Mouse (Mus musculus): Measurements from ENCODE around the gene Slc35d1.

Slc35d1 gene

DNA sequence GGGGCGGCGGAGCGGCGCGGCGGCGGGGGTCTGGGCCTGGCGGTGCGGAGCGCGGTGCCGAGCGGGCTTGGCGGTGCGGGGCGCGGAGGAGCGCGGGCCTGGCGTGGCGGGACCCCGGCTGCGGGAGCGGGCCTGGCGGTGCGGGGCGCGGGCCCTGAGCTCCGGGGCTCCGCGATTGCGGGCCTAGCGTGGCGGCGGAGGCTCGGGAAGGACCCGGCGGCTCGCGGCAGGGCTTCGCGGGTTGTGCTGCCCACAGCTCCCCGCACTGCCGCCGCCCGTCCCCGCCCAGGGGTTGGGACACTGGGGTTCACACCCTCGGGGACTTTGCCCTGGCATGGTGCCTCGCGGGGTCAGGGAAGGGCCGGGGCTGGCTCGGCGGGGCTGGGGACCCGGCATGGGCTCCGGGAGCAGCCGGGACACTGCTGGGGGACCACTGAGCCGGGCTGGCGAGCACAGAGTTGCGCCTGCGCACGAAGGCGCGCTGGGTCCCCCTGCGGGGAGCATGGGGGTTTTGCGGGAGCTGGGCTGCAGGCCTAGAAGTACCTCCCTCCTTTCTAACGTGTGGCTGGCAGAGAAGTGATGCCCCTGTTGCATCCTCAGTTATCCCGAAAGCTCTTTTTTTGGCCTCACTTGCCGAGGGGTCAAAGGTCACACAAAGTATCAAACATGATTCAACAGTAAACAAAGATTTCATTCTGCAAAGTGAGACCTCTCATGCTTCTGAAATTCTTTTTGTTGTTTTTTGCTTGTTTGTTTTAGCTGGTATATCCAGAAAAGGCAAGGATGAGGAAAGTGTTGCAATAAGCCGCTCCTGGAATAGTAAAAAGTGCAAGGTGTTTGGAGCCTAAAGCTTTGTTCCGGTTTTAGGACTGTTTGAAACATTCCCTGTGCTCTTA, at the start of gene Slc35d1:
Slc35d1 (minus strand) TSS at position 240 of the 896 bp plus-strand sequence.
- DNase-seq (ENCODE audit: low spot score), result no peak

DNA sequence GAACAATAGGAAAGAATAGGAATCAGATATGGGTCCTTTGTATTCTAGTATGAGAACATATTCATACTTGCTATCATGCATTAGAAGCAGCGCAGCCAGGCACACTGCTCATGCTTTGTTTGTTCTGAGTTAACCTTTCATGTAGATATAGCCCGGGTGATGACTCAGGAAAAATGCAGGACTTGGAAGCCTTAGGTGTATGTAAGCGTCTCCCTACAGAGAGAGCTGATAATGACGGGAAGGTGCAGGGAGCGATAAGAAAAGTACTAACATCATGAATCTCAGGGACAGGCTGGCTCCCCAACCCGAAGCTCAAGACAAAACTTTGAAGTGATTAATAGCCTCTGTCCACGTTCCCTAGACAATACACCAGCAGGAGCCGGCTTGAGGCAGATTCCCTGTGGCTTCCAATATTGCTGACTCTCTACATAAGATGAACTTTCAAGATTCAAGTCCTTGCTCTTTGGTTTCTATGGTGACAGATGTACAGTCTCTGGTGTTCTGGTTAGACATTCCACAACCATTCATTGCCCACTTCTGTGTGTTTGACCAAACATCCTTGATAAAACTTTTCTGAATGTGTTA, 48.9 kb upstream of the Slc35d1 start:
- no peak for DNase-seq (ENCODE audit: low spot score)

GRCm38 (mm10) chr4:103263378-103263777, 48.4 kb upstream of the Slc35d1 start:
- DNase-seq (ENCODE audit: low spot score), result no peak

DNA sequence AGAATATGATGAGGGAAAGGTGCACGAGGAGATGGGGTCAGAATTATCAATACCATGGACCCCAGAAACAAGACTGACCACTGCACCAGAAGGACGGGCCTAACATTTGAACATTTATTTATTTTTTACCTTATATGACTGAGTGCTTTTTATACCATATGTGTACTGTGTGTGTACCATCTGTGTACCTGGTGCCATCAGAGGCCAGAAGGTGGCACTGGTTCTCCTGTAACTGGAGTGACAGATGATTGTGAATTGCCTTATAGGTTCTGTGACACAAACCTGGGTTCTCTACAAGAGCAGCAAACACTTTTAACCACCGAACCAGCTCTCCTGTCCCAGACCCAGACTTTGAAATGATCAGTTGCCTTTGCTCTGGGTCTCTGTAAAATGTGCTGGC, 43.9 kb upstream of the Slc35d1 start:
- DNase-seq (ENCODE audit: low spot score), result no peak

DNA sequence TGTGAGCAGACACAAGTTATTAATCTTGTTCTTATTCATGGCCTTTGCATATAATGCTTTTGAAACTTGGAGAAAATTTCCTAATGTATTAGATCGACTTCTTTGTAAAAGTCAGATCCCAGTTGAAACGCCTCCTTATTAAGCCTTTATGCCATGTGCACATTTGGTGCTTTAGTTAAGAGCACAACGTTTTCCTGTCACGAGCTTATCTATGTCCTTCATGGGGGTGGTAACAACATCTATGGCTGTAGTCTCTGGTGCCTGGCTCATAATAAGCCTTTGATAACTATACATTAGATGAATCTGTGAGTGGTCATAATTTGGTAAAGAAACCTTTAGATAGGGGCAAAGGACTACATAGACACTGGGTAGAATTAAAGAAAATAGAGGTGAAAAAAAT, 38.9 kb upstream of the Slc35d1 start:
- no peak for DNase-seq (ENCODE audit: low spot score)

GRCm38 (mm10) chr4:103249436-103250085, 34.6 kb upstream of the Slc35d1 start:
- no peak for DNase-seq (ENCODE audit: low spot score)

DNA sequence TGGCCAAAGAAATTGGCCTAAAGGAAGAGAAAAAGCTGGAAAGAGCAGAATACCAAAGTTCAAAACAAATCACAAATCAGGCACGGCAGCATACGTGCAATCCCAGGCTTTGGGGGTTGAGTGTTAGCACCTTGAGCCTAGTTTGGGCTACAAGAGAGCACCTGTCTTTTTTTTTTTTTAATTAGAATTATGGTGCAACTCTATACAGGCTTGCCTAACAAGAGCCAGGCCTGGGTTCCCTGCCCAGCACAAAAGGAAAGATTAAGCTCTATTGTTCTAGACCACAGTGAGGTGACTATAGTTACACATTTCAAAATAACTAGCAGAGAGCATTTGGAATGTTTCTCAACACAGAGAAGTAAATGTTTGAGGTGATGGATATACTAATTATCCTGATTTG, 32.8 kb upstream of the Slc35d1 start:
- DNase-seq (ENCODE audit: low spot score), result no peak

DNA sequence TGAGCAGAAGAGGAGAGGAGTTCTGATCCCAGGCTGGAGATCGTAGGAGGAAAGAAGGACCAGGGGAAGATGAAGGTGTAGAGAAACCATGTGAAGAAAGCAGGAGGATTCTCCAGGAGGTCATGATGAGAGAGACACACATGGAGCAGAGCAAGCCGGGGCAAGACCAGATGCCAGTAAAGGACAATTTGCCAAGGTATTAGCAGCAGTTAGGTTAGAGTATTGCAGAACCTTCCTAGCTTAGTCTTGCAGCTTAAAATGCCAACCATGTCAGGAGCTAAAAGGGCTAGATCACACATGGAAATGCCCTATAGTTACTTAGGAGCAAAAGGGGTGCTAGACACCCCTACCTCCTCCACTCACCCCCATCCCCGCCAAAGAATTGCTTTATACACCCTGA, 32.3 kb upstream of the Slc35d1 start:
- DNase-seq (ENCODE audit: low spot score), result no peak

- DNase-seq (ENCODE audit: low spot score), result no peak
Measured at GRCm38 (mm10) chr4:103232156-103232555, 17.2 kb upstream of the Slc35d1 start.

DNA sequence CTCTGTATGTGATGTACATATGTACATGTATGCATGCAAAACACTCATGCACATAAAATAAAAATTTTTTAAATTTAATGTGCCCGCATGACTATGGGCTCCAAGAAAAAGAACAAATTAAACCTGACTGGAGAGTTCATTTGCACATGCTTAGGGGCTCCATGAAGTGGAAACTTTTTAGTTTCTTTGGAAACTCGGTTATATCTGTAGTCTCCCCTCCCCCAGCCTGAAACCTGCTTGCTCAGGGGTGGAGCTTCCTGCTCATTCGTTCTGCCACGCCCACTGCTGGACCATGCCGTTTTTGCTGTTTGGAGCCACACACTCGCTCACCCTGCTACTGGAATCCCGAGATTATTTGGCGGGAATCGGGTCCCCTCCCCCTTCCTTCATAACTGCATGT, 7.9 kb upstream of the Slc35d1 start:
- no peak for DNase-seq (ENCODE audit: low spot score)

DNA sequence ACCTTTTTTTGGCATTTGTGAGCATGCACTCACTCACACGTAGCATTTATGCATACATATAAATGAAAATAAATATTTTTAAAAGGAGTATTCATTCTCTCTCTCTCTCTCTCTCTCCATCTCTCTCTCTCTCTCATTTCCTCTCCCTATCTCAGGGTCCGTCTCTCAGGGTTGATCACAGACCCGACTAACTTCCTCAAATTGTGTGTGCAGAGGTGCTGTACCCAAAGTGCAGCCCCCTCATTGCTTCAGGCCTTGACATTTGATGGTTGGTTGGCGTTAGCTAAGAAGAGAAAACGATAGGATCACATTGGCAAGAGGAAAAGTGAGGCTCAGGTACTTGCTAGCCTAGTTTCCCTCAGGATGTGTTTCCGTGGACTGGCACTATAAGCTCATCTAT, 6.8 kb upstream of the Slc35d1 start:
- no peak for DNase-seq (ENCODE audit: low spot score)

- no peak for DNase-seq (ENCODE audit: low spot score)
Measured at GRCm38 (mm10) chr4:103219011-103219410, 4.0 kb upstream of the Slc35d1 start.

GRCm38 (mm10) chr4:103216046-103216445, 1.1 kb upstream of the Slc35d1 start:
- no peak for DNase-seq (ENCODE audit: low spot score)

GRCm38 (mm10) chr4:103214498-103214924, 453 bp downstream of the Slc35d1 start:
- peak; percentile 37 for DNase-seq (ENCODE audit: low spot score)

- DNase-seq (ENCODE audit: low spot score), result no peak
Measured at GRCm38 (mm10) chr4:103213859-103214497, 986 bp downstream of the Slc35d1 start.

- no peak for DNase-seq (ENCODE audit: low spot score)
Measured at GRCm38 (mm10) chr4:103208553-103208952, 6.4 kb downstream of the Slc35d1 start.

- DNase-seq (ENCODE audit: low spot score), result no peak
Measured at GRCm38 (mm10) chr4:103203646-103204045, 11.3 kb downstream of the Slc35d1 start.

DNA sequence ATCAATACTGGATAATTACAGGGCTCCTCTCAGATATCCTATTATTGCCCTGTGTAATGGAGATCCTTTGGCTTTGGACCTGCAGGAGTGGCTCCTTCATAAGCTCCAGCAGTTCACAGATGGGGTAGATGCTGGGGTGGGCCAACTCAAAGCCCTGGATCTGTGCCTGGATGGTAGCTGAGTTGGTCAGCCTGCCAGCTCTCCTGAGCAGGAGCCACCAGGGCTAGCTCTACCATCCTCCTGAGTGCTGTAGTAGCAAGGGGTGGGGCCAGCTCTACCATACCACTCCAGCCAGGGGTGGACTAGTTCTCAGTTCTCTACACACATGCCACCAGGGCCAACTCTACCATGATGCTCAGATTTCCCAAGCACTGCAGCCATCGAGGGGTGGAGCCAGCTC, 14.9 kb downstream of the Slc35d1 start:
- no peak for DNase-seq (ENCODE audit: low spot score)

GRCm38 (mm10) chr4:103199086-103199485, 15.9 kb downstream of the Slc35d1 start:
- no peak for DNase-seq (ENCODE audit: low spot score)

DNA sequence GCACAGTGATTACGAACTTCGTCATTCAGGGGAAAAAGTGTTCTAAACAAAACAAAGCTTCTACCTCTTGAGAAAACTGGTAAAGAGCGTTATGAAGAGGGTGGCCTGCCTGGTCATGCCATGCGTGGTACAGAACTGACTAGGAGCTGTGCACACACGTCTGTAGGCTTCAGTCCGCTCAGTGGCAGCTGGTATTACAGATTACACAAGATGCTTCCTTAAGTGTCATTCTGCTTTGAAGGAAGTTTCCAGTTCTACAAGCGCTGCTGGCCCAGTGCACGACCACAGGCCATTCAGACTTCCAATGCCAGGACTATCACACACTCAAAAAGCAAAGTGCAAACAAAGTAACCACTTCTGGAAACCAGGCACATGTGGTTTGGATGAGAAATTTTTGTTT, 17.6 kb downstream of the Slc35d1 start:
- DNase-seq (ENCODE audit: low spot score), result no peak

GRCm38 (mm10) chr4:103192421-103192820, 22.5 kb downstream of the Slc35d1 start:
- DNase-seq (ENCODE audit: low spot score), result no peak

DNA sequence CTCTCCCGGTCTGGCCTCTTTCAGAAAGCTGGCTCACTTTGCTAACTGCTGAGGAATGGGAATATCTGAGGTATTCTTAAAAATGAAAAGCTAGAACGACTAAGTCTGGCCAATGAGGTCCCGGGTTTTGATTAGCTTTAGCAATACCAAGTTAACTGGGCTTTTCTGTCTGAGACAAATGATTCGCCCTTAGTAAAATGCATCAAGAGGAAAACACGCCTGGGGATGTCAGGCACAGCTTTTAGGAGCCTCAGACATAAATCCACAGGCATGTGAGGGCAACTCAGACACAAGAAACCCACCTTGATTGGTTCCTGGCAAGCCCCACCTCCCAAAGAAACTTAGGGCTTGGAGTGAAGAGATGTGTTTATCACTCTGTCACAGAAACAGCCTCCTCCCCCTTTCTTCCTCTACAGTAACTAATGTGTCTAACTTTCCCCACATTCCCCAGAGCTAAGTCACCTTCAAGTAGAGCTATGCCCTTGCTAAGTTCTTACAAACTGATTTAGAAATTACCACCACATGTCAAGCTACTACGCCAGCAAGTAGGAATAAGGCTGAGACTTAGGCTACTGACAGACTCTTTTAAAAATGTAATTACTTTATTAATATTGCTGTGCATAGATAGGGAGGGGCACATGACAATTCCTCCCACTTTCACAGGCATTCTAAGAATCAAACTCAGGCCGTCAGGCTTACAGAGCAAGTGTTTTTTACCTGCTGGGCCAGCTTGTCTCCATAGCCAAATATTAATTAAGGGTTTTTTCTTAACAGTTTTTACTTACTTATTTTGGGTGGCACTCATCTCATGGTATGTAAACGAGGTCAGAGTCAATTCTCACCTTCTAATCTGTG, 26.0 kb downstream of the Slc35d1 start:
- no peak for DNase-seq (ENCODE audit: low spot score)

Data from layer of hippocampus, adult 9-10 months (tissue).